Comparison of ENCODE assay signal across 9 mouse cellular contexts in genomic region chr13:40729592-40730431, GRCm38 (mm10). TPM values are rescaled to one million over a fixed set of nuclear protein-coding genes. Genes with fewer than 3 reads are reported as not detected.
A peak's percentile ranks its signal among the peaks of the same experiment; 100 is the strongest.
DNase-seq lines count a peak whose midpoint lies in the region; ATAC-seq and TF ChIP-seq lines count a peak whose summit lies in the region.
"Had no signal": no experiment of that assay in that cellular context is flagged by ENCODE, and none has a peak within 500 bp of the region (broad histone marks: within the 10 kb centered on the region; RNA-seq: fewer than 3 reads in every experiment).

No protein-coding gene starts in this region.

- no peak for TF ChIP-seq CTCF in gastrocnemius, adult 2 months (IDR thresholded peaks at IDR 0.05)
- no peak for TF ChIP-seq CTCF in ES-Bruce4 (IDR thresholded peaks at IDR 0.05; ENCODE audit: low read depth, low read length)
- no peak for TF ChIP-seq CTCF in liver, postnatal 0 days (IDR thresholded peaks at IDR 0.05; ENCODE audit: low read depth)

- peak overlapping the region; percentile 75 for H3K4me3 ChIP-seq in gastrocnemius, adult 2 months
- H3K4me3 ChIP-seq in ES-Bruce4 (ENCODE audit: low read depth, low read length), result peak overlapping the region; percentile 0; the same call in 1 of the 2 replicates
- H3K4me3 ChIP-seq in heart, embryonic 14.5 days (ENCODE audit: control insufficient read depth in 1 of 2, insufficient read depth in 1 of 2, low read depth in 1 of 2, low read length in 2 of 2), result peak overlapping the region in 1 of 2 experiments; percentile 37; a peak in 2 of 4 replicates
- peak overlapping the region; percentile 15; the same call in 1 of the 2 replicates for H3K4me3 ChIP-seq in liver, postnatal 0 days (ENCODE audit: low read depth, low read length)

- peaks cover 53% of the 10 kb centered on the region for H3K27me3 ChIP-seq in ES-Bruce4 (ENCODE audit: control insufficient read depth, insufficient read depth, low read length, poor library complexity, severe bottlenecking)
- H3K27me3 ChIP-seq in heart, embryonic 14.5 days (ENCODE audit: control insufficient read depth, insufficient read depth, low read length), result peaks cover 81% of the 10 kb centered on the region
- peaks cover 94% of the 10 kb centered on the region for H3K27me3 ChIP-seq in liver, postnatal 0 days (ENCODE audit: insufficient read depth, low read length)

- ATAC-seq in heart, embryonic 14.5 days (ENCODE audit: insufficient number of reproducible peaks, insufficient read depth, low FRiP score, low read depth), result no peak
- no peak for ATAC-seq in liver, postnatal 0 days

- H3K27ac ChIP-seq in gastrocnemius, adult 2 months, result no peak overlapping the region
- H3K27ac ChIP-seq in ES-Bruce4 (ENCODE audit: insufficient read depth, low read length), result no peak overlapping the region
- no peak overlapping the region for H3K27ac ChIP-seq in heart, embryonic 14.5 days (replicated peaks in 1 of 2; ENCODE audit: control insufficient read depth in 1 of 2, insufficient read depth in 1 of 2, low read depth in 2 of 2, low read length in 2 of 2)
- no peak overlapping the region for H3K27ac ChIP-seq in liver, postnatal 0 days (ENCODE audit: low read depth)

- H3K36me3 ChIP-seq in ES-Bruce4 (ENCODE audit: control insufficient read depth, insufficient read depth, low read length, poor library complexity, severe bottlenecking), result no peaks in the 10 kb centered on the region
- H3K36me3 ChIP-seq in heart, embryonic 14.5 days (ENCODE audit: control insufficient read depth, insufficient read depth, low read length), result no peaks in the 10 kb centered on the region
- H3K36me3 ChIP-seq in liver, postnatal 0 days (replicated peaks; ENCODE audit: insufficient read depth, low read length), result no peaks in the 10 kb centered on the region

- intact Hi-C loops in gastrocnemius, adult 2 months (cut with DNase I), result no loop called here

- H3K4me2 ChIP-seq in heart, embryonic 14.5 days (ENCODE audit: low read length), result peak overlapping the region; percentile 63
- peak overlapping the region; percentile 84; the same call in 1 of the 2 replicates for H3K4me2 ChIP-seq in liver, postnatal 0 days (ENCODE audit: low read depth, low read length)

- TF ChIP-seq EP300 in ES-Bruce4 (IDR thresholded peaks at IDR 0.05; ENCODE audit: insufficient read depth, low read depth, low read length), result no peak
- TF ChIP-seq EP300 in liver, postnatal 0 days (IDR thresholded peaks at IDR 0.05; ENCODE audit: low read depth), result no peak

- no peaks in the 10 kb centered on the region for H3K9me3 ChIP-seq in ES-Bruce4 (replicated peaks; ENCODE audit: control insufficient read depth, insufficient read depth, low read length, poor library complexity, severe bottlenecking)
- no peaks in the 10 kb centered on the region for H3K9me3 ChIP-seq in heart, embryonic 14.5 days (ENCODE audit: control insufficient read depth, low read length)
- no peaks in the 10 kb centered on the region for H3K9me3 ChIP-seq in liver, postnatal 0 days (ENCODE audit: low read length)

- no peak for TF ChIP-seq POLR2A in ES-Bruce4 (IDR thresholded peaks at IDR 0.05; ENCODE audit: insufficient read depth, low read length)

- no peaks in the 10 kb centered on the region for H3K4me1 ChIP-seq in ES-Bruce4 (ENCODE audit: control insufficient read depth, insufficient read depth, low read length)
- H3K4me1 ChIP-seq in heart, embryonic 14.5 days (ENCODE audit: control insufficient read depth in 2 of 2, insufficient read depth in 2 of 2, low read length in 2 of 2), result peaks cover 3 to 23% of the 10 kb centered on the region in 2 experiments; a peak in 3 of 4 replicates
- H3K4me1 ChIP-seq in liver, postnatal 0 days (ENCODE audit: insufficient read depth), result peaks cover 10% of the 10 kb centered on the region

- no peak for DNase-seq in gastrocnemius, adult 2 months
- DNase-seq in gastrocnemius, postnatal 4 days (ENCODE audit: low spot score in 2 of 2), result no peak
- no peak for DNase-seq in liver, postnatal 0 days
- no peak for DNase-seq in layer of hippocampus, postnatal 14 days (ENCODE audit: low spot score in 2 of 2)
- no peak for DNase-seq in cerebellum, adult 9-10 months
- no peak for DNase-seq in urinary bladder, postnatal 25 days (ENCODE audit: low spot score)

- WGBS in heart, embryonic 14.5 days, result 1% methylated on average over 52 of the region's 52 CpGs
- 2% methylated on average over 52 of the region's 52 CpGs for WGBS in liver, postnatal 0 days (ENCODE audit: insufficient replicate concordance)

- H3K9ac ChIP-seq in ES-Bruce4 (ENCODE audit: low read depth, poor library complexity, severe bottlenecking), result no peak overlapping the region
- H3K9ac ChIP-seq in heart, embryonic 14.5 days (ENCODE audit: low read length), result no peak overlapping the region
- no peak overlapping the region for H3K9ac ChIP-seq in liver, postnatal 0 days (replicated peaks)

RNA-seq across cellular contexts. Expression of gene Tfap2a, which starts 8.4 kb away (rescaled TPM):
- total RNA-seq in gastrocnemius, adult 2 months (2021), result under 1 TPM in 1 of 2 experiments, not detected in 1; 0.06 TPM
- under 1 TPM; 0.23 to 0.27 TPM for total RNA-seq in gastrocnemius, postnatal 4 days (2021)
- 1.5 and 1.9 TPM in 2 replicates for polyA plus RNA-seq in ES-Bruce4 (2011; ENCODE audit: insufficient read depth, insufficient read length, low read depth, missing spikeins)
- 0.22 TPM in 1 of 2 replicates, not detected in the other for polyA plus RNA-seq in heart, embryonic 14.5 days (2014; fragmentation: Nextera tagmentation; extraction: Ambion mirVana)
- polyA plus RNA-seq in liver, postnatal 0 days (2015; fragmentation: Nextera tagmentation; extraction: Ambion mirVana), result not detected in 2 replicates
- under 1 TPM; 0.41 to 0.52 TPM for total RNA-seq in layer of hippocampus, postnatal 14 days (2021)
- total RNA-seq: MEL had no signal
